Mouse (Mus musculus): ENCODE data around the gene Mob4. TPM values are rescaled to one million over a fixed set of nuclear protein-coding genes. Genes with fewer than 3 reads are reported as not detected.

The Mob4 gene
- polyA plus RNA-seq, 1 experiment from 2014 or later = 163 TPM

DNA sequence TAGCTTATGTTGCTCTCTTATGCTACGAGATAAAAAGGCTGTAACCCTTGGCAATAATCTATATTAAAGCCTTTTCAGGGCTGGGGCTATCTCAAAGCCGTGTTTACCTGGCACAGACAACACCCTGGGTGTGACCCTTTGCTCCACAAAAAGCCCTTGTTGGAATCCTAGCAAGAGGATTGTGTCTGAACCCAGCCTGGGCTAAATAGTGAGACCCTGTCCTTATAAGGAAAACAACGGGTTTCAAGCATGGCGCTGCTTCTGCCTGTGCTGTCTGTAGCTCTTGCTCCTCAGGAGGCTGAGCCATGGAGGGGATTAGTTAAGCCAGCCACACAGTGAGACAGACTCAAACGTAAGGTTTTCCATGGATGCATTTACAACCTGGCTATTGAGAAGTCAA, 31.8 kb downstream of the Mob4 start:
- DNase-seq (ENCODE audit: low spot score) (no peak), ATAC-seq (replicated peaks; ENCODE audit: low FRiP score) (no peak)
- H3K9me3 ChIP-seq (ENCODE audit: control insufficient read depth, low read length) = no peaks in the 10 kb centered on the region
- H3K4me1 ChIP-seq (replicated peaks; ENCODE audit: control insufficient read depth, insufficient read depth, low read length) = no peaks in the 10 kb centered on the region
- H3K4me2 ChIP-seq (ENCODE audit: low read depth, low read length, severe bottlenecking) = no peak overlapping the region
- no peak overlapping the region for H3K9ac ChIP-seq (ENCODE audit: low read length)
- 66% methylated on average over 5 of the region's 5 CpGs for WGBS
- H3K27me3 ChIP-seq (ENCODE audit: control insufficient read depth, insufficient read depth, low read length) = no peaks in the 10 kb centered on the region
- no peak overlapping the region for H3K4me3 ChIP-seq (ENCODE audit: low read depth, low read length)
- no peaks in the 10 kb centered on the region for H3K36me3 ChIP-seq (ENCODE audit: control insufficient read depth, insufficient read depth, low read length)
- no peak overlapping the region for H3K27ac ChIP-seq (ENCODE audit: low read depth, low read length)

DNA sequence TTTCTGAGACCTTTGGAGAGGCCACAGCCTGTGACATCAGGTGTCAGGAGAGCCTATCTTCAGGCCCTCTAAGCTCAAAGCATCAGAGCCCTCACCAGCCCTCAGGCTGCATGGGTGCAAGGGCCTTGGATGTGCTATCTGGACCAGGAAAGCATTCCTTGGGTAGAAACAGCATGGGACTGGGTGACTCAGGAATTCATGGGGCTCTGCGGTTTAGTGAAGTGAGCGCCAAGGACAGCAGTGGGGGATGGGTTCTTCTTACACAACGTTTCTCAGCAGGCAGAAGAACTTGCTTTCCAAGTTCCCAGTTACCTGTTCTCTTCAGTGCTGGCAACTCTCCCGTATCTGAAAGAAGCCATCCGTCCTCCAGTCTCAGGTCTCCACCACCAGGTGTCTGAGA, 33.0 kb downstream of the Mob4 start:
- no peak overlapping the region for H3K27ac ChIP-seq (ENCODE audit: low read depth, low read length)
- no peak overlapping the region for H3K9ac ChIP-seq (ENCODE audit: low read length)
- ATAC-seq (replicated peaks; ENCODE audit: low FRiP score) (no peak), DNase-seq (ENCODE audit: low spot score) (no peak)
- no peaks in the 10 kb centered on the region; the same call in 1 of the 2 replicates for H3K9me3 ChIP-seq (ENCODE audit: control insufficient read depth, low read length)
- H3K36me3 ChIP-seq (ENCODE audit: control insufficient read depth, insufficient read depth, low read length) = no peaks in the 10 kb centered on the region
- H3K4me1 ChIP-seq (replicated peaks; ENCODE audit: control insufficient read depth, insufficient read depth, low read length) = no peaks in the 10 kb centered on the region
- WGBS = 65% methylated on average over 5 of the region's 5 CpGs
- no peaks in the 10 kb centered on the region for H3K27me3 ChIP-seq (ENCODE audit: control insufficient read depth, insufficient read depth, low read length)
- no peak overlapping the region for H3K4me2 ChIP-seq (ENCODE audit: low read depth, low read length, severe bottlenecking)
- no peak overlapping the region for H3K4me3 ChIP-seq (ENCODE audit: low read depth, low read length)

DNA sequence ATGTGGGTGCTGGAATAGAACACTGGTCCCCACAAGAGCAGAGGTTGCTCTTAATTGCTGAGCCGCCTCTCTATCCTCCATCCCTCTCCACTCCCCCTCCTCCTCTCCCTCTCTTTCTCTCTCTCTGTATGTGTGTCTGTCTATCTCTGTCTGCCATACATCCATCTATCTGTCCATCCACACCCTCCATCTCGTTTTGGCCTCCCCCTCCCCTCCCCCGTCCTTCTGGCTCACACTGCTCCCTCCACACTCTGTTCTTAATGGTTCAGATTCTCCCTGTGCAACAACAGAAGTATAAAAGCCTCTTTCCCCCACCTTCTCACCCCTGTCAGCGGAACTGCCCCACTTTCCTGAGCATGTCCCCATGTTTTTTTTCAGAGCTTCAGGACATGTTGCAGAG, 36.5 kb downstream of the Mob4 start:
- 79% methylated on average over 4 of the region's 4 CpGs for whole genome bisulfite sequencing
- H3K9ac ChIP-seq (ENCODE audit: low read length) = no peak overlapping the region
- no peaks in the 10 kb centered on the region for H3K27me3 ChIP-seq (ENCODE audit: control insufficient read depth, insufficient read depth, low read length)
- H3K36me3 ChIP-seq (ENCODE audit: control insufficient read depth, insufficient read depth, low read length) = no peaks in the 10 kb centered on the region
- H3K4me2 ChIP-seq (ENCODE audit: low read depth, low read length, severe bottlenecking) = no peak overlapping the region
- no peak overlapping the region for H3K4me3 ChIP-seq (ENCODE audit: low read depth, low read length)
- no peaks in the 10 kb centered on the region; the same call in 1 of the 2 replicates for H3K9me3 ChIP-seq (ENCODE audit: control insufficient read depth, low read length)
- no peak overlapping the region for H3K27ac ChIP-seq (ENCODE audit: low read depth, low read length)
- ATAC-seq (replicated peaks; ENCODE audit: low FRiP score) (no peak), DNase-seq (ENCODE audit: low spot score) (no peak)
- H3K4me1 ChIP-seq (replicated peaks; ENCODE audit: control insufficient read depth, insufficient read depth, low read length) = no peaks in the 10 kb centered on the region

DNA sequence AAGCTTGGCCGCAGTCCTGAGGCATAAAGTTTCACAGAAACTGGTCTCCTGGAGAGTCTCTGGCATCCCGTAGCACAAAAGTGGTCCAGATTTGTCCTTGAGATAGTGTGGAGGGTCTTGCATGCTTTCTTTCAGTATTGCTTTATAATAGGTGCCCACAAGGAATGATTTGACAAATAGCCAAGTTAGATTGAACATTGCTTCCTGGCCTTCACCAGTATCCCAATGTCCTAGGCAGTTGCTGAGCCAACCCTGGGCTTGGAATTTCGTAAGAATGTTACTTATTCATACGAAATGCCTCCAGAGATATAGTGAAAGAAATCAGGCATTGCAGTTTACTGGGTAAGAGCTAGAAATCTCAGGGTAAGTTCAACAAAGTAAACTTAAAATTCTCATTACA, 37.6 kb downstream of the Mob4 start:
- Histone ChIP-seq H3K27ac (ENCODE audit: low read depth, low read length) (no peak overlapping the region), H3K36me3 (ENCODE audit: control insufficient read depth, insufficient read depth, low read length) (no peaks in the 10 kb centered on the region), H3K27me3 (ENCODE audit: control insufficient read depth, insufficient read depth, low read length) (no peaks in the 10 kb centered on the region), H3K4me1 (replicated peaks; ENCODE audit: control insufficient read depth, insufficient read depth, low read length) (no peaks in the 10 kb centered on the region), H3K4me3 (ENCODE audit: low read depth, low read length) (no peak overlapping the region), H3K4me2 (ENCODE audit: low read depth, low read length, severe bottlenecking) (no peak overlapping the region), H3K9ac (ENCODE audit: low read length) (no peak overlapping the region), H3K9me3 (ENCODE audit: control insufficient read depth, low read length) (no peaks in the 10 kb centered on the region; the same call in 1 of the 2 replicates)
- no peak for ATAC-seq (replicated peaks; ENCODE audit: low FRiP score)
- WGBS = 89% methylated on average over 4 of the region's 4 CpGs
- no peak for DNase-seq (ENCODE audit: low spot score)

DNA sequence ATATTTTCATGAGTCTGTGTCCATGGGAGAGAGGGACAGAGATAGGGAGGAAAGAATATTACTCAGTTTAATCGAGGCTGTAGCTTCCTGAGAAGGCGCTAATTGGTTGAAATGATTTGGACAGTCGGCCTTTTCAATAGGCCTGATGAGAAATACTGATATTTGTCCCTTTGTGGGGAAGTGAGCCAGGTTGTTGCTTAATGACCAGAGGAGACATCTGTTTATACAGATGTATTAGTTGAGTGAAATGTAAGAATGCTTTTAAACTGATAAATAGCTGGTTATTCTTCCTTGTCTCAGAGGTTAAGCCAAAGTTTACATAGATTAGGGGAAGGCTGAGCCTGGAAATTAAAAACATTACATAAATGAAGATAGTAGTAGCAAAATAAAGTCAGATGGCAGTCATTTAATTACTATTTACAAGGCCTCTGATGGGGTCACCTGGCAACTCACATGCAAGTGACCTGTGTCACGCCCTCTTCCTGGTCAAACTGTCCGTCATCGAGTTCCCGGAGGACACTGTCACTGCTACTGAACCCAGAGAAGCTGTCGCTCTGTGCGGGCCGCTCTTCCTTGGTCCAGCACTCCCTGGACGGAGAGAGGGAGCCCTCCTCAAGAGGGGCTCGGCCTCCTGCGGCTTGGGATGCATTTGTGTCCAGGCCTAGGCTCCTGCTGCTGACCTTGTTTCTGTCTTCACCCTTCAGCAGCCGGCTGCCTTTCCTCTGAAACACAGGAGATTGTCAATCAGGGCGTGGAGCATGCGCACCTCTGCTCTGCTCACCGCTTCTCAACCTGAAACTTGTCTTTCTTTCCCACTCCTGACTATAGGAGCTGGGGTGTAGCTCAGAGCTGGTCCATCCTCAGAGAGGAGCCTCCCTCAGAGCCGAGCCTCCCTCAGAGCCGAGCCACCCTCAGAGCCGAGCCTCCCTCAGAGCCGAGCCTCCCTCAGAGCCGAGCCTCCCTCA, 40.6 kb downstream of the Mob4 start:
- H3K9me3 ChIP-seq (ENCODE audit: control insufficient read depth, low read length) = no peaks in the 10 kb centered on the region; the same call in 1 of the 2 replicates
- no peak overlapping the region for H3K9ac ChIP-seq (ENCODE audit: low read length)
- peak overlapping the region; percentile 27; the same call in 1 of the 2 replicates for H3K4me2 ChIP-seq (ENCODE audit: low read depth, low read length, severe bottlenecking)
- H3K4me3 ChIP-seq (ENCODE audit: low read depth, low read length) = 0 out of 2 replicates have a peak overlapping the region, but pooled peaks have one; percentile 7
- ATAC-seq (replicated peaks; ENCODE audit: low FRiP score) = no peak
- H3K27ac ChIP-seq (ENCODE audit: low read depth, low read length) = no peak overlapping the region
- DNase-seq (ENCODE audit: low spot score) = peak; percentile 47
- no peaks in the 10 kb centered on the region for H3K27me3 ChIP-seq (ENCODE audit: control insufficient read depth, insufficient read depth, low read length)
- no peaks in the 10 kb centered on the region for H3K36me3 ChIP-seq (ENCODE audit: control insufficient read depth, insufficient read depth, low read length)
- no peaks in the 10 kb centered on the region for H3K4me1 ChIP-seq (replicated peaks; ENCODE audit: control insufficient read depth, insufficient read depth, low read length)
- WGBS = 66% methylated on average over 22 of the region's 22 CpGs

DNA sequence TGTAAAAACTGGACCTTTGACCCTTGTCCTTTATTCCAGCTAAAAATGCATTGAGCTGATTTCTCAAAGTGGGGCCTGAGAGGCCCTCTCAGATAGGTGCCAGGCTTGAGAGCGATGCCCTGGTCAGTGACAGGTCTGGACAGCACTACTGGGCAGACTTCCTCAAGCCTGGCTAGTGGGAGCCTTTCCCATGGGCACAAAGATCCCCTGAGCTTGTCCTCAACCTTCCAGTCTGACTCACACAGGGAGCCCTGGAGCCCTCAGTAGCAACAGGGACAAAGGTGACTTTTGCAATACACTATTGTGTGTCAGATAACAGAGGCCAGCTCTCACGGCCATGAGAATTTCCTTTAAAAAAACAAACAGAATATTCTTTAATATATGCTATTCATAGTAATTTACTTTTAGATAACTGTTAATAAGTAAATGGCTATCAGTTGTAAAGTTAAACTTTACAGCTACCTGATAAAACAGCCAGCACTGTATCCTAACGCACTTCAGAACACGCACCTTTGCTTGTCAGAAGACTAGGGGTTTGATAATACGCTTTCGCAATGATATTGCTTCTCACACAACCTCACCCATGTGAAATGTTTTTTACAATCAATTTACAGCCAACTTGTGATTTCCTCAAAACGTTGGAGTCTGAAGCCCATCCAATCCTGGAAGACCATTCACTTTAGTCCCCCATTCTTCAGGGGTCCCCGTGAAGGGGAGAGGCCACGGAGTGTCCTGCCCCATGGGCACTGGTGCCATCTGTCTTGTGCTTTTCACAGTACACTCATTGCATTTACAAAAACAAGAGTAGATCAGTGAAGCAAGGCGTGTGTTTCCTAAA, 42.9 kb downstream of the Mob4 start:
- Histone ChIP-seq H3K4me3 (ENCODE audit: low read depth, low read length) (no peak overlapping the region), H3K9ac (ENCODE audit: low read length) (no peak overlapping the region), H3K4me2 (ENCODE audit: low read depth, low read length, severe bottlenecking) (no peak overlapping the region), H3K4me1 (replicated peaks; ENCODE audit: control insufficient read depth, insufficient read depth, low read length) (no peaks in the 10 kb centered on the region), H3K27ac (ENCODE audit: low read depth, low read length) (no peak overlapping the region), H3K27me3 (ENCODE audit: control insufficient read depth, insufficient read depth, low read length) (no peaks in the 10 kb centered on the region), H3K36me3 (ENCODE audit: control insufficient read depth, insufficient read depth, low read length) (no peaks in the 10 kb centered on the region), H3K9me3 (ENCODE audit: control insufficient read depth, low read length) (no peaks in the 10 kb centered on the region; the same call in 1 of the 2 replicates)
- WGBS = 87% methylated on average over 10 of the region's 10 CpGs
- DNase-seq (ENCODE audit: low spot score) (no peak), ATAC-seq (replicated peaks; ENCODE audit: low FRiP score) (no peak; the same call in 1 of the 2 replicates)

DNA sequence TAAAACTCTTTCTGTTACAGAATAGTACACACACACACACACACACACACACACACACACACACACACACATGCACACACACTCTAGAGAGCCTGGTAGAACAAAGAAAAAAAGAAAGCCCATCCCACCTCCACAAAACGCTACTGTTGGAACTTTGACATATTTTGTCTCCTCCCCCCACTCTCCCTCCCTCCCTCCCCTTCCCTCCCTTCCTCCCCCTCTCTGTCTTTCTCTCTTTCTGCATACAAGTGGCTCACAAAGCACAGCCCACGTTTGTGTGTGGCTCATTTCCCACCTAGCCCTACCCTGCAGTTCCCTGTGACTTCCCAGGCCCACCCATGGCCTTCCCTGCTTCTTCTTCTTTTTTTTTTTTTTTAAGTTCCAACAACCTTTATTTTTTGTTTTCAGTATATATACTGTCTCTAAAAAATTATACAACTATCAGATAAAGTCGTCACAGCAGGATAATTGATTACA, 43.6 kb downstream of the Mob4 start:
- 33% methylated on average over 3 of the region's 3 CpGs for WGBS
- DNase-seq (ENCODE audit: low spot score) = no peak

DNA sequence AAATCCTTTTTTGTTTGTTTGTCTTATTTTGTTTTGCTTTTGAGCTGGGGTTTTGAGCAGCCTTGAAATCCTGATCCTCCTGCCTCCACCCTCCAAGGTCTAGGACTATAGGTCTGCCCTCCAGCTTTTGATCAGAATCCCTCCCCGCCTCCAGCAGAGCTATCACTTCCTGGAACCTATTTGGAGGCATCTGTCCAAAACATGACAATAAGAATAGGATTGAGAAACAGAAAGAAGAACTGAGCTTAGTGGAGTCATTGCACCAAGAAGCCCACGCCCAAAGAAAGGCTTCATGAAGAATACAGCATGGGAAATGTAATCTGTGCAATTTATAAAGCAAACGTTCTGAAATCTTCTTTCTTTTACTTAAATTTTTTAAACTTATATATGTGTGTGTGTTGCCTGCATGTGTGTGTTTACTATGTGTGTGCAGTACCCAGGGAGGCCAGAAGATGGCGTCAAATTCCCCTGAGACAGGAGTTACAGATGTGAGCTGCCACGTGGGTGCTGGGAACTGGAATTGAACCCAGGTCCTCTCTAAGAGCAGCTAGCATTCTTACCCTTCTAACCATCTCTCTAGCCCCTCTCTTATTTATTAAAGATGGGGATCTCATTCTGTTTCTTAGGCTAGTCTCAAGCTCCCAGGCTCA, 49.0 kb downstream of the Mob4 start:
- no peak for ATAC-seq (replicated peaks; ENCODE audit: low FRiP score)
- WGBS = 80% methylated on average over 5 of the region's 5 CpGs

More for the DNA sequence above, 43.6 kb downstream of the Mob4 start:
- no peaks in the 10 kb centered on the region for H3K36me3 ChIP-seq (ENCODE audit: control insufficient read depth, insufficient read depth, low read length)
- no peaks in the 10 kb centered on the region for H3K27me3 ChIP-seq (ENCODE audit: control insufficient read depth, insufficient read depth, low read length)
- ATAC-seq (replicated peaks; ENCODE audit: low FRiP score) = no peak; the same call in 1 of the 2 replicates
- H3K9ac ChIP-seq (ENCODE audit: low read length) = no peak overlapping the region
- H3K9me3 ChIP-seq (ENCODE audit: control insufficient read depth, low read length) = no peaks in the 10 kb centered on the region
- H3K27ac ChIP-seq (ENCODE audit: low read depth, low read length) = no peak overlapping the region
- H3K4me3 ChIP-seq (ENCODE audit: low read depth, low read length) = no peak overlapping the region
- H3K4me1 ChIP-seq (replicated peaks; ENCODE audit: control insufficient read depth, insufficient read depth, low read length) = no peaks in the 10 kb centered on the region
- no peak overlapping the region for H3K4me2 ChIP-seq (ENCODE audit: low read depth, low read length, severe bottlenecking)

More for the DNA sequence above, 49.0 kb downstream of the Mob4 start:
- H3K9me3 ChIP-seq (ENCODE audit: control insufficient read depth, low read length) = no peaks in the 10 kb centered on the region; the same call in 1 of the 2 replicates
- no peak overlapping the region for H3K4me2 ChIP-seq (ENCODE audit: low read depth, low read length, severe bottlenecking)
- no peak overlapping the region for H3K4me3 ChIP-seq (ENCODE audit: low read depth, low read length)
- no peak overlapping the region for H3K9ac ChIP-seq (ENCODE audit: low read length)
- DNase-seq (ENCODE audit: low spot score) = no peak
- H3K27ac ChIP-seq (ENCODE audit: low read depth, low read length) = no peak overlapping the region
- no peaks in the 10 kb centered on the region for H3K36me3 ChIP-seq (ENCODE audit: control insufficient read depth, insufficient read depth, low read length)
- no peaks in the 10 kb centered on the region for H3K4me1 ChIP-seq (replicated peaks; ENCODE audit: control insufficient read depth, insufficient read depth, low read length)
- H3K27me3 ChIP-seq (ENCODE audit: control insufficient read depth, insufficient read depth, low read length) = no peaks in the 10 kb centered on the region
